Mouse (Mus musculus) ES-E14 (cell line): ENCODE data around the gene Cabp1. TPM values are rescaled to one million over a fixed set of nuclear protein-coding genes. Genes with fewer than 3 reads are reported as not detected.

Experiments used
- DNase-seq: peaks from one replicate; pipeline ENCODE4 v3.0.0-alpha.2; 2013; ENCODE audit warnings: low read depth, low spot score
- H3K27ac ChIP-seq: 2 replicates; pipeline ENCODE4 v1.5.1; 2012; ENCODE audit warnings: low read depth, mild to moderate bottlenecking, low read length, moderate library complexity, mixed read lengths; ENCODE audit not compliant: poor library complexity, insufficient read depth, severe bottlenecking
- H3K36me3 ChIP-seq: 2 replicates; pipeline ENCODE4 v1.6.1; 2012; ENCODE audit warnings: mild to moderate bottlenecking, low read length, moderate library complexity, mixed read lengths; ENCODE audit not compliant: control insufficient read depth, poor library complexity, insufficient read depth, severe bottlenecking
- H3K4me1 ChIP-seq, 2 experiments: fragments of 150-350 bp in 1 of 2; sonication (generic) in 1 of 2; 2 replicates each; pipeline ENCODE4 v1.6.1; 2012; ENCODE audit warnings: low read length in 2 of 2, mild to moderate bottlenecking in 1 of 2, mixed read lengths in 1 of 2; ENCODE audit not compliant: control insufficient read depth in 2 of 2, insufficient read depth in 2 of 2, poor library complexity in 1 of 2
- H3K4me3 ChIP-seq, 2 experiments: fragments of 150-350 bp in 1 of 2; sonication (generic) in 1 of 2; 2 replicates each; pipeline ENCODE4 v1.5.1; 2012; ENCODE audit warnings: low read length in 2 of 2, low read depth in 1 of 2, mild to moderate bottlenecking in 1 of 2, mixed read lengths in 1 of 2; ENCODE audit not compliant: insufficient read depth in 1 of 2, poor library complexity in 1 of 2, severe bottlenecking in 1 of 2
- H3K9ac ChIP-seq: 2 replicates; pipeline ENCODE4 v1.6.1; 2012; ENCODE audit warnings: low read depth, mild to moderate bottlenecking, low read length, mixed read lengths; ENCODE audit not compliant: poor library complexity, insufficient read depth, severe bottlenecking
- H3K9me3 ChIP-seq: fragments of 150-350 bp; sonication (generic); 2 replicates; pipeline ENCODE4 v1.6.1; 2012; ENCODE audit warnings: low read depth, mild to moderate bottlenecking, low read length; ENCODE audit not compliant: control insufficient read depth, insufficient read depth
- CHD2 ChIP-seq: IDR thresholded peaks from 2 replicates; pipeline ENCODE4 v1.6.1; 2014; ENCODE audit warnings: mild to moderate bottlenecking, low read depth, low read length, inconsistent platforms
- HCFC1 ChIP-seq: IDR thresholded peaks from 2 replicates; pipeline ENCODE4 v1.6.1; 2012; ENCODE audit warnings: low read length, inconsistent platforms, borderline replicate concordance; ENCODE audit not compliant: insufficient read depth
- MAFK ChIP-seq: IDR thresholded peaks from 2 replicates; pipeline ENCODE4 v1.6.1; 2014; ENCODE audit warnings: mild to moderate bottlenecking, low read depth, low read length, inconsistent platforms; ENCODE audit not compliant: insufficient read depth
- ZC3H11A ChIP-seq: IDR thresholded peaks from 2 replicates; pipeline ENCODE4 v1.6.1; 2012; ENCODE audit warnings: low read depth, mild to moderate bottlenecking, inconsistent platforms, low read length, borderline replicate concordance
- ZNF384 ChIP-seq: IDR thresholded peaks from 2 replicates; pipeline ENCODE4 v1.6.1; 2012; ENCODE audit warnings: low read depth, low read length, inconsistent platforms
- in situ Hi-C, 2 experiments: fragments of 600-800 bp; cut with MboI; formaldehyde crosslinking; loops; one replicate each; pipeline ENCODE4 v1.15.1; 2025; ENCODE audit warnings: low sequenced_read_pairs in 2 of 2, inconsistent platforms in 1 of 2; ENCODE audit not compliant: unreplicated experiment in 2 of 2
- total RNA-seq: library from RNA; depleted of rRNA; stranded (reverse); fragments of 300-350 nt; gene quantifications from 2 replicates; pipeline ENCODE4 v1.2.3, GENCODE M21; 2012

Gene Cabp1
- total RNA-seq, 1 experiment, result 14.9 TPM

GRCm38 (mm10) chr5:115132465-115132864 lies 61.7 kb downstream of the Cabp1 start:
- DNase-seq, result no peak
- no peak overlapping the region for H3K27ac ChIP-seq
- no peak overlapping the region for H3K9ac ChIP-seq
- TF ChIP-seq HCFC1, result no peak
- TF ChIP-seq ZNF384, result no peak
- no peak for TF ChIP-seq ZC3H11A
- TF ChIP-seq MAFK, result no peak
- no peak for TF ChIP-seq CHD2
- H3K4me1 ChIP-seq, result peaks cover under 1 to 4% of the 10 kb centered on the region in 2 experiments; a peak in 2 of 4 replicates
- in situ Hi-C loops, result no loop called here
- peaks cover 18% of the 10 kb centered on the region; the same call in 1 of the 2 replicates for H3K36me3 ChIP-seq
- H3K9me3 ChIP-seq, result no peaks in the 10 kb centered on the region
- no peak overlapping the region for H3K4me3 ChIP-seq

GRCm38 (mm10) chr5:115129328-115129727 lies 64.9 kb downstream of the Cabp1 start:
- in situ Hi-C loops, result no loop called here
- DNase-seq, result no peak
- no peak for TF ChIP-seq MAFK
- no peak for TF ChIP-seq ZNF384
- no peak for TF ChIP-seq HCFC1
- TF ChIP-seq CHD2, result no peak
- TF ChIP-seq ZC3H11A, result no peak

GRCm38 (mm10) chr5:115127421-115128179 lies 66.6 kb downstream of the Cabp1 start:
- peaks cover 47% of the 10 kb centered on the region for H3K36me3 ChIP-seq
- H3K4me3 ChIP-seq, result no peak overlapping the region
- H3K27ac ChIP-seq, result no peak overlapping the region
- in situ Hi-C loops, result no loop called here
- H3K9me3 ChIP-seq, result no peaks in the 10 kb centered on the region
- DNase-seq, result no peak
- no peak overlapping the region; the same call in 1 of the 2 replicates for H3K9ac ChIP-seq
- H3K4me1 ChIP-seq, result peaks cover 1 to 3% of the 10 kb centered on the region in 2 experiments; a peak in 1 of 4 replicates
- TF ChIP-seq ZC3H11A (no peak), CHD2 (no peak), MAFK (no peak), HCFC1 (no peak), ZNF384 (no peak)

More at GRCm38 (mm10) chr5:115129328-115129727, 64.9 kb downstream of the Cabp1 start:
- Histone ChIP-seq H3K36me3 (peaks cover 41% of the 10 kb centered on the region; the same call in 1 of the 2 replicates), H3K27ac (no peak overlapping the region), H3K4me1 (peaks cover 1 to 6% of the 10 kb centered on the region in 2 experiments; a peak in 2 of 4 replicates), H3K9me3 (no peaks in the 10 kb centered on the region), H3K9ac (no peak overlapping the region), H3K4me3 (no peak overlapping the region)

- Histone ChIP-seq H3K4me1 (peaks cover 1 to 3% of the 10 kb centered on the region in 2 experiments; a peak in 1 of 4 replicates), H3K9ac (no peak overlapping the region; the same call in 1 of the 2 replicates), H3K4me3 (no peak overlapping the region), H3K9me3 (no peaks in the 10 kb centered on the region), H3K27ac (no peak overlapping the region), H3K36me3 (peaks cover 47% of the 10 kb centered on the region)
- TF ChIP-seq ZNF384, result no peak
- TF ChIP-seq HCFC1, result no peak
- no peak for TF ChIP-seq MAFK
- TF ChIP-seq CHD2, result no peak
- TF ChIP-seq ZC3H11A, result no peak
- no peak for DNase-seq
- in situ Hi-C loops, result no loop called here
These were observed 67.4 kb downstream of the Cabp1 start for GRCm38 (mm10) chr5:115126578-115127312.
